Mouse (Mus musculus) forebrain, postnatal 0 days (tissue): ENCODE measurements at regions not wholly inside any gene's neighbourhood (a gene's known extent, or its start where the extent isn't known, plus 50 kb on each side); places are given as distances from the start of the nearest gene placed in this dataset.

ENCODE experiments used
- ATAC-seq: fragments of 200-750 bp; cut with Nextera tagmentation; 2 replicates; pipeline ENCODE4 v1.8.0; 2017; ENCODE audit warnings: mild to moderate bottlenecking, moderate library complexity
- DNase-seq: peaks from one replicate; pipeline ENCODE4 v3.0.0-alpha.2; 2015
- H3K27ac ChIP-seq: fragments of 300-500 bp; sonication (generic); 2 replicates; pipeline ENCODE4 v1.5.1; 2014; ENCODE audit warnings: low read depth, mild to moderate bottlenecking, antibody characterized with exemption, low read length, moderate library complexity, mixed read lengths
- H3K27me3 ChIP-seq: fragments of 300-500 bp; sonication (generic); 2 replicates; pipeline ENCODE4 v1.6.1; 2014; ENCODE audit warnings: mild to moderate bottlenecking, low read length, mixed read lengths; ENCODE audit not compliant: insufficient read depth
- H3K36me3 ChIP-seq: fragments of 300-500 bp; sonication (generic); 2 replicates; pipeline ENCODE4 v1.6.1; 2014; ENCODE audit warnings: mild to moderate bottlenecking, moderate library complexity; ENCODE audit not compliant: insufficient read depth
- H3K4me1 ChIP-seq: fragments of 300-500 bp; sonication (generic); 2 replicates; pipeline ENCODE4 v1.6.1; 2014; ENCODE audit warnings: antibody characterized with exemption; ENCODE audit not compliant: insufficient read depth
- H3K4me2 ChIP-seq: fragments of 300-500 bp; sonication (generic); 2 replicates; pipeline ENCODE4 v1.6.1; 2014; ENCODE audit warnings: low read depth, mild to moderate bottlenecking, moderate library complexity
- H3K4me3 ChIP-seq: fragments of 300-500 bp; sonication (generic); 2 replicates; pipeline ENCODE4 v1.5.1; 2014; ENCODE audit warnings: low read depth, low read length, mixed read lengths
- H3K9ac ChIP-seq: fragments of 300-500 bp; sonication (generic); 2 replicates; pipeline ENCODE4 v1.6.1; 2014; ENCODE audit warnings: mild to moderate bottlenecking
- H3K9me3 ChIP-seq: fragments of 300-500 bp; sonication (generic); 2 replicates; pipeline ENCODE4 v1.6.1; 2016; ENCODE audit warnings: low read length
- CTCF ChIP-seq: sonication (generic); IDR thresholded peaks from 2 replicates; pipeline ENCODE4 v1.5.1; 2016; ENCODE audit warnings: antibody characterized with exemption, control low read depth, low read depth
- WGBS: fragments of 180-500 bp; shearing (Covaris S2); extraction: QIAGEN DNeasy Blood & Tissue Kit; methylation state at CpG from one replicate; pipeline ENCODE4 v1.1.7; 2014; 5-methylcytosine and 5-hydroxymethylcytosine counted together

GRCm38 (mm10) chr7:77305471-77305870 is 1075.8 kb downstream of the Agbl1 start:
- Histone ChIP-seq H3K4me3 (no peak overlapping the region), H3K4me2 (no peak overlapping the region), H3K27ac (no peak overlapping the region), H3K27me3 (no peaks in the 10 kb centered on the region), H3K9ac (no peak overlapping the region), H3K9me3 (no peaks in the 10 kb centered on the region), H3K4me1 (no peaks in the 10 kb centered on the region), H3K36me3 (no peaks in the 10 kb centered on the region)
- WGBS, result 80% methylated on average over 3 of the region's 3 CpGs
- no peak for TF ChIP-seq CTCF
- DNase-seq, result no peak
- no peak for ATAC-seq

- Histone ChIP-seq H3K9ac (no peak overlapping the region), H3K36me3 (no peaks in the 10 kb centered on the region), H3K27ac (no peak overlapping the region), H3K4me3 (no peak overlapping the region), H3K9me3 (no peaks in the 10 kb centered on the region), H3K4me2 (no peak overlapping the region), H3K27me3 (no peaks in the 10 kb centered on the region), H3K4me1 (no peaks in the 10 kb centered on the region)
- no peak for ATAC-seq
- no peak for TF ChIP-seq CTCF
- peak; percentile 32 for DNase-seq
- 57% methylated on average over 2 of the region's 2 CpGs for WGBS
These were observed 1082.0 kb downstream of the Agbl1 start for GRCm38 (mm10) chr7:77311661-77312060.

DNA sequence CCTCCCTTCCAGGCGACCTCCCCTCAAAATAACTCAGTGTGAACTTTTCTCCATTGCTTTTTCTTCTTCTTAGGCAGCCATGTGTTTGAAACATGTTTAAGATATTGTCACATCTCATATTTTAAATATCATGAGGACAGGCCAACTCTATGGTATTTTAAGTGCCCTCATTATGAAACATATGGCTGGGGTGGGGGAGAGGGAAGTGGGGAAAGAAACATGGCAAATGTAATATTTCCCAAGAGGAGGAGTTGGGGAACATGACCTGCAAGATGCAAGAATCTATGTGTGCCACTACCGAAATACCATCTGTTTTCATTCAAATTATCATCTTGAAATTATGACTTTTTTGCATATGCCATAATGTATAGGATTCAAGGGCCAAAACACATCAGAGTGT is 1095.5 kb downstream of the Agbl1 start:
- Histone ChIP-seq H3K4me2 (no peak overlapping the region), H3K4me3 (no peak overlapping the region), H3K36me3 (no peaks in the 10 kb centered on the region), H3K27ac (no peak overlapping the region), H3K9ac (no peak overlapping the region), H3K27me3 (no peaks in the 10 kb centered on the region), H3K4me1 (no peaks in the 10 kb centered on the region), H3K9me3 (no peaks in the 10 kb centered on the region)
- TF ChIP-seq CTCF, result no peak
- WGBS, result 50% methylated on average over 2 of the region's 2 CpGs
- peak; percentile 63 for ATAC-seq
- DNase-seq, result peak; percentile 40

- H3K27ac ChIP-seq, result no peak overlapping the region
- DNase-seq, result no peak
- ATAC-seq, result no peak
- no peak overlapping the region for H3K4me3 ChIP-seq
- 91% methylated on average over 3 of the region's 3 CpGs for WGBS
- H3K27me3 ChIP-seq, result no peaks in the 10 kb centered on the region
- H3K9me3 ChIP-seq, result no peaks in the 10 kb centered on the region
- no peaks in the 10 kb centered on the region for H3K4me1 ChIP-seq
- no peak for TF ChIP-seq CTCF
- no peak overlapping the region for H3K4me2 ChIP-seq
- no peak overlapping the region for H3K9ac ChIP-seq
- no peaks in the 10 kb centered on the region for H3K36me3 ChIP-seq
These were observed 1097.1 kb downstream of the Agbl1 start for GRCm38 (mm10) chr7:77326836-77327235.

DNA sequence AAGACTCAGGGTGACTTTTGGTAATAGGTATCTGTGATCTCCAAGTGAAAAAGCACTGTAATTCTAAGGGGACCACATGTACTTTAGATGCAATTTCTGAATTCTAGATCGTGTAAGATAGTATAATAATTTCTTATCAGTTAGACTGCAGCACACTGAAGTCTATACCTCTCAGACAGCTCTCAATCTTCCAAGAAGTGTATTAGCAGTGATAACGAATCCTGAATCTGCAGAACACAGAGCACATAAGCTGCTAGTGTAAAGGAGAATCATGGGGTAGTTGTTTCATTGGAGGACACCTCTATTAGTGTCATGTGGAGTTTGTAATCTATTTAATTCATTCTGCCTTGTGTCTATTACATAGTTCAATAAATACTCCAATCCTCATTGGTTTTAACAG is 1097.8 kb downstream of the Agbl1 start:
- no peak overlapping the region for H3K4me2 ChIP-seq
- TF ChIP-seq CTCF, result no peak
- no peaks in the 10 kb centered on the region for H3K9me3 ChIP-seq
- no peaks in the 10 kb centered on the region for H3K36me3 ChIP-seq
- H3K27ac ChIP-seq, result no peak overlapping the region
- no peak overlapping the region for H3K9ac ChIP-seq
- WGBS, result 74% methylated on average over 2 of the region's 2 CpGs
- H3K27me3 ChIP-seq, result no peaks in the 10 kb centered on the region
- H3K4me3 ChIP-seq, result no peak overlapping the region
- no peaks in the 10 kb centered on the region for H3K4me1 ChIP-seq
- DNase-seq, result no peak
- ATAC-seq, result no peak

- no peaks in the 10 kb centered on the region for H3K36me3 ChIP-seq
- H3K9me3 ChIP-seq, result no peaks in the 10 kb centered on the region
- no peaks in the 10 kb centered on the region for H3K4me1 ChIP-seq
- no peak for TF ChIP-seq CTCF
- ATAC-seq (peak; percentile 65; the same call in 1 of the 2 replicates), DNase-seq (peak; percentile 35)
- H3K4me3 ChIP-seq, result no peak overlapping the region
- no peak overlapping the region for H3K27ac ChIP-seq
- H3K27me3 ChIP-seq, result no peaks in the 10 kb centered on the region
- 39% methylated on average over 4 of the region's 4 CpGs for WGBS
- H3K9ac ChIP-seq, result no peak overlapping the region
- H3K4me2 ChIP-seq, result no peak overlapping the region
These were observed 1108.9 kb downstream of the Agbl1 start for GRCm38 (mm10) chr7:77338630-77339029.
